Mouse (Mus musculus): Measurements from ENCODE around the gene Kctd20.

GRCm38 (mm10) chr17:28951831-28952799, at the start of gene Kctd20:
- TF ChIP-seq CTCF (conservative IDR thresholded peaks at IDR 0.05; ENCODE audit: low read length) (no peak), NANOG (IDR thresholded peaks at IDR 0.05; ENCODE audit: borderline replicate concordance, low read length) (no peak)
